Mouse (Mus musculus): Measurements from ENCODE around the gene Muc3.

Gene Muc3

GRCm38 (mm10) chr5:137093720-137094119 is 55.4 kb downstream of the Muc3 start:
- DNase-seq (ENCODE audit: low spot score): no peak

- no peak for DNase-seq (ENCODE audit: low spot score)
Observed at GRCm38 (mm10) chr5:137091560-137091959, 57.6 kb downstream of the Muc3 start.

GRCm38 (mm10) chr5:137090870-137091269 is 58.3 kb downstream of the Muc3 start:
- no peak for DNase-seq (ENCODE audit: low spot score)

- no peak for DNase-seq (ENCODE audit: low spot score)
Observed at GRCm38 (mm10) chr5:137087410-137087809, 61.7 kb downstream of the Muc3 start.

- DNase-seq (ENCODE audit: low spot score): no peak
Observed at GRCm38 (mm10) chr5:137085731-137086130, 63.4 kb downstream of the Muc3 start.

- no peak for DNase-seq (ENCODE audit: low spot score)
Observed at GRCm38 (mm10) chr5:137085021-137085420, 64.1 kb downstream of the Muc3 start.
